Mouse (Mus musculus) kidney, postnatal 0 days (tissue): ENCODE measurements around the gene Bbx. TPM values are rescaled to one million over a fixed set of nuclear protein-coding genes. Genes with fewer than 3 reads are reported as not detected.

Experiments
- ATAC-seq: fragments of 200-750 bp; cut with Nextera tagmentation; replicated peaks from 2 replicates; pipeline ENCODE4 v1.8.0; 2017; ENCODE audit warnings: low read depth, moderate number of reproducible peaks, moderate TSS enrichment, moderate library complexity; ENCODE audit not compliant: low FRiP score
- DNase-seq: peaks from one replicate; pipeline ENCODE4 v3.0.0-alpha.2; 2016; ENCODE audit warnings: low spot score
- H3K27ac ChIP-seq: fragments of 300-500 bp; sonication (generic); 2 replicates; pipeline ENCODE4 v1.5.1; 2014; ENCODE audit warnings: mild to moderate bottlenecking
- H3K27me3 ChIP-seq: fragments of 300-500 bp; sonication (generic); 2 replicates; pipeline ENCODE4 v1.6.1; 2014; ENCODE audit warnings: low read length, mixed read lengths; ENCODE audit not compliant: insufficient read depth
- H3K36me3 ChIP-seq: fragments of 300-500 bp; sonication (generic); 2 replicates; pipeline ENCODE4 v1.6.1; 2014; ENCODE audit warnings: low read length, mixed read lengths; ENCODE audit not compliant: insufficient read depth
- H3K4me1 ChIP-seq: fragments of 300-500 bp; sonication (generic); replicated peaks from 2 replicates; pipeline ENCODE4 v1.6.1; 2014; ENCODE audit warnings: antibody characterized with exemption, low read length, mixed read lengths; ENCODE audit not compliant: insufficient read depth
- H3K4me2 ChIP-seq: fragments of 300-500 bp; sonication (generic); 2 replicates; pipeline ENCODE4 v1.6.1; 2014; ENCODE audit warnings: mild to moderate bottlenecking, low read length, moderate library complexity, mixed read lengths
- H3K4me3 ChIP-seq: fragments of 300-500 bp; sonication (generic); replicated peaks from 2 replicates; pipeline ENCODE4 v1.5.1; 2014; ENCODE audit warnings: low read depth, low read length
- H3K9ac ChIP-seq: fragments of 300-500 bp; sonication (generic); 2 replicates; pipeline ENCODE4 v1.6.1; 2014; ENCODE audit warnings: low read depth, low read length
- H3K9me3 ChIP-seq: fragments of 300-500 bp; sonication (generic); replicated peaks from 2 replicates; pipeline ENCODE4 v1.6.1; 2016; ENCODE audit warnings: low read length, inconsistent platforms, mixed read lengths
- CTCF ChIP-seq: IDR thresholded peaks from 2 replicates; pipeline ENCODE4 v1.5.1; 2016; ENCODE audit warnings: antibody characterized with exemption, low read depth, mild to moderate bottlenecking, moderate library complexity
- WGBS: fragments of 180-500 bp; shearing (Covaris S2); extraction: QIAGEN DNeasy Blood & Tissue Kit; methylation state at CpG from one replicate; pipeline ENCODE4 v1.1.7; 2014; 5-methylcytosine and 5-hydroxymethylcytosine counted together
- polyA plus RNA-seq: library from polyadenylated mRNA; unstranded; fragments of >200 nt; fragmentation: Nextera tagmentation; extraction: Ambion mirVana; gene quantifications from 2 replicates; pipeline ENCODE4 v1.2.1, GENCODE M21; 2015

The Bbx gene
- polyA plus RNA-seq, 1 experiment from 2014 or later: 25.5 TPM

- no peak for DNase-seq
- no peak overlapping the region for H3K9ac ChIP-seq
- no peaks in the 10 kb centered on the region for H3K27me3 ChIP-seq
- H3K36me3 ChIP-seq: no peaks in the 10 kb centered on the region
- 91% methylated on average over 2 of the region's 2 CpGs for WGBS
- H3K4me3 ChIP-seq: no peak overlapping the region
- no peak overlapping the region for H3K27ac ChIP-seq
- ATAC-seq: no peak
- TF ChIP-seq CTCF: no peak
- no peaks in the 10 kb centered on the region for H3K4me1 ChIP-seq
- H3K9me3 ChIP-seq: no peaks in the 10 kb centered on the region
- no peak overlapping the region for H3K4me2 ChIP-seq
Observed at GRCm38 (mm10) chr16:50329684-50330083, 102.5 kb downstream of the Bbx start.

- Histone ChIP-seq H3K4me2 (no peak overlapping the region), H3K27ac (no peak overlapping the region)
- no peak for DNase-seq
Observed at GRCm38 (mm10) chr16:50324746-50325145, 107.4 kb downstream of the Bbx start.

GRCm38 (mm10) chr16:50324292-50324691, 107.9 kb downstream of the Bbx start:
- H3K9ac ChIP-seq: no peak overlapping the region
- 88% methylated on average over 6 of the region's 6 CpGs for WGBS
- no peak overlapping the region for H3K4me3 ChIP-seq
- ATAC-seq (no peak), DNase-seq (no peak)
- no peaks in the 10 kb centered on the region for H3K9me3 ChIP-seq
- H3K27ac ChIP-seq: no peak overlapping the region
- no peak for TF ChIP-seq CTCF
- no peaks in the 10 kb centered on the region for H3K36me3 ChIP-seq
- H3K27me3 ChIP-seq: no peaks in the 10 kb centered on the region
- H3K4me1 ChIP-seq: no peaks in the 10 kb centered on the region
- no peak overlapping the region for H3K4me2 ChIP-seq

More at GRCm38 (mm10) chr16:50324746-50325145, 107.4 kb downstream of the Bbx start:
- Histone ChIP-seq H3K4me3 (no peak overlapping the region), H3K4me1 (no peaks in the 10 kb centered on the region), H3K9me3 (no peaks in the 10 kb centered on the region), H3K36me3 (no peaks in the 10 kb centered on the region), H3K27me3 (no peaks in the 10 kb centered on the region), H3K9ac (no peak overlapping the region)
- no peak for TF ChIP-seq CTCF
- 91% methylated on average over 2 of the region's 2 CpGs for WGBS
- no peak for ATAC-seq

GRCm38 (mm10) chr16:50321368-50321767, 110.8 kb downstream of the Bbx start:
- no peaks in the 10 kb centered on the region for H3K9me3 ChIP-seq
- TF ChIP-seq CTCF: peak; percentile 41; the same call in 1 of the 2 replicates
- ATAC-seq (no peak), DNase-seq (no peak)
- H3K27ac ChIP-seq: no peak overlapping the region
- H3K36me3 ChIP-seq: no peaks in the 10 kb centered on the region
- no peak overlapping the region for H3K4me2 ChIP-seq
- 85% methylated on average over 3 of the region's 3 CpGs for WGBS
- H3K4me1 ChIP-seq: no peaks in the 10 kb centered on the region
- no peaks in the 10 kb centered on the region for H3K27me3 ChIP-seq
- no peak overlapping the region for H3K9ac ChIP-seq
- H3K4me3 ChIP-seq: no peak overlapping the region

GRCm38 (mm10) chr16:50318255-50318654, 113.9 kb downstream of the Bbx start:
- no peak overlapping the region for H3K9ac ChIP-seq
- ATAC-seq (no peak), DNase-seq (no peak)
- no peak overlapping the region for H3K27ac ChIP-seq
- no peaks in the 10 kb centered on the region for H3K36me3 ChIP-seq
- no peak overlapping the region for H3K4me3 ChIP-seq
- no peaks in the 10 kb centered on the region for H3K27me3 ChIP-seq
- H3K4me2 ChIP-seq: no peak overlapping the region
- no peaks in the 10 kb centered on the region for H3K4me1 ChIP-seq
- no peaks in the 10 kb centered on the region for H3K9me3 ChIP-seq
- WGBS: 77% methylated on average over 3 of the region's 3 CpGs
- no peak for TF ChIP-seq CTCF

- H3K4me2 ChIP-seq: no peak overlapping the region
- H3K36me3 ChIP-seq: no peaks in the 10 kb centered on the region
- H3K9ac ChIP-seq: no peak overlapping the region
- no peaks in the 10 kb centered on the region for H3K4me1 ChIP-seq
- no peaks in the 10 kb centered on the region for H3K27me3 ChIP-seq
- no peak for ATAC-seq
- no peak overlapping the region for H3K4me3 ChIP-seq
- 78% methylated on average over 1 of the region's 1 CpGs for WGBS
- no peak for DNase-seq
- no peak; the same call in 1 of the 2 replicates for TF ChIP-seq CTCF
- no peaks in the 10 kb centered on the region for H3K9me3 ChIP-seq
- no peak overlapping the region for H3K27ac ChIP-seq
Observed at GRCm38 (mm10) chr16:50315349-50315969, 116.7 kb downstream of the Bbx start.

GRCm38 (mm10) chr16:50311588-50311987, 120.6 kb downstream of the Bbx start:
- H3K27me3 ChIP-seq: no peaks in the 10 kb centered on the region
- DNase-seq (no peak), ATAC-seq (no peak)
- H3K9ac ChIP-seq: no peak overlapping the region
- WGBS: 81% methylated on average over 4 of the region's 4 CpGs
- H3K36me3 ChIP-seq: no peaks in the 10 kb centered on the region
- H3K4me3 ChIP-seq: no peak overlapping the region
- no peak overlapping the region for H3K4me2 ChIP-seq
- no peaks in the 10 kb centered on the region for H3K4me1 ChIP-seq
- no peaks in the 10 kb centered on the region for H3K9me3 ChIP-seq
- no peak overlapping the region for H3K27ac ChIP-seq
- TF ChIP-seq CTCF: no peak
